Mouse (Mus musculus) kidney, embryonic 16.5 days (tissue): ENCODE results near the gene Gm10770. TPM values are rescaled to one million over a fixed set of nuclear protein-coding genes. Genes with fewer than 3 reads are reported as not detected.
A peak's percentile ranks its signal among the peaks of the same experiment; 100 is the strongest.
"Not testable (repeated sequence)": the region's sequence is repeated elsewhere in the genome, so short reads cannot be mapped to it uniquely, and the experiment has no call there.

ENCODE experiments used
- ATAC-seq: fragments of 200-750 bp; cut with Nextera tagmentation; 2 replicates; pipeline ENCODE4 v1.8.0; 2017; ENCODE audit warnings: moderate TSS enrichment; ENCODE audit not compliant: low FRiP score, low TSS enrichment
- H3K27ac ChIP-seq: fragments of 300-500 bp; sonication (generic); 2 replicates; pipeline ENCODE4 v1.5.1; 2014; ENCODE audit warnings: low read length
- H3K27me3 ChIP-seq: fragments of 300-500 bp; sonication (generic); 2 replicates; pipeline ENCODE4 v1.6.1; 2014; ENCODE audit warnings: low read length, control low read depth, mixed read lengths; ENCODE audit not compliant: insufficient read depth
- H3K36me3 ChIP-seq: fragments of 300-500 bp; sonication (generic); 2 replicates; pipeline ENCODE4 v1.6.1; 2014; ENCODE audit warnings: low read length, control low read depth, mixed read lengths; ENCODE audit not compliant: insufficient read depth
- H3K4me1 ChIP-seq: fragments of 300-500 bp; sonication (generic); 2 replicates; pipeline ENCODE4 v1.6.1; 2014; ENCODE audit warnings: low read length, control low read depth, mixed read lengths; ENCODE audit not compliant: insufficient read depth
- H3K4me2 ChIP-seq: fragments of 300-500 bp; sonication (generic); replicated peaks from 2 replicates; pipeline ENCODE4 v1.6.1; 2014; ENCODE audit warnings: low read depth, low read length
- H3K4me3 ChIP-seq: fragments of 300-500 bp; sonication (generic); 2 replicates; pipeline ENCODE4 v1.5.1; 2014; ENCODE audit warnings: mild to moderate bottlenecking, low read length
- H3K9ac ChIP-seq: fragments of 300-500 bp; sonication (generic); replicated peaks from 2 replicates; pipeline ENCODE4 v1.6.1; 2014; ENCODE audit warnings: low read length
- H3K9me3 ChIP-seq: fragments of 300-500 bp; sonication (generic); 2 replicates; pipeline ENCODE4 v1.6.1; 2016; ENCODE audit warnings: low read length, control low read depth
- WGBS: fragments of 180-500 bp; shearing (Covaris S2); extraction: QIAGEN DNeasy Blood & Tissue Kit; methylation state at CpG from one replicate; pipeline ENCODE4 v1.1.7; 2014; 5-methylcytosine and 5-hydroxymethylcytosine counted together
- polyA plus RNA-seq: library from polyadenylated mRNA; unstranded; fragments of >200 nt; fragmentation: Nextera tagmentation; extraction: Ambion mirVana; gene quantifications from 2 replicates; pipeline ENCODE4 v1.2.1, GENCODE M21; 2015

Gene Gm10770
- polyA plus RNA-seq, result not detected in 2 replicates

GRCm38 (mm10) chr2:150179579-150179978, at the start of gene Gm10770:
Gm10770 (minus strand) TSS chr2:150179679.
- not testable (repeated sequence) for H3K27ac ChIP-seq, H3K36me3 ChIP-seq, H3K4me2 ChIP-seq, H3K9ac ChIP-seq, H3K27me3 ChIP-seq, H3K4me1 ChIP-seq, H3K4me3 ChIP-seq, H3K9me3 ChIP-seq, ATAC-seq
- 76% methylated on average over 4 of the region's 4 CpGs for WGBS

- not testable (repeated sequence) for H3K36me3 ChIP-seq, H3K27ac ChIP-seq, H3K9ac ChIP-seq, ATAC-seq, H3K4me2 ChIP-seq, H3K4me1 ChIP-seq, H3K27me3 ChIP-seq, H3K9me3 ChIP-seq, H3K4me3 ChIP-seq
These were observed 43.8 kb upstream of the Gm10770 start for GRCm38 (mm10) chr2:150223263-150223662.

GRCm38 (mm10) chr2:150218363-150218725, 38.9 kb upstream of the Gm10770 start:
- not testable (repeated sequence) for H3K9me3 ChIP-seq, H3K36me3 ChIP-seq, H3K4me1 ChIP-seq, H3K27me3 ChIP-seq
- Histone ChIP-seq H3K9ac (peak overlapping the region; percentile 61), H3K27ac (0 out of 2 replicates have a peak overlapping the region, but pooled peaks have one; percentile 66), H3K4me3 (peak overlapping the region; percentile 49), H3K4me2 (peak overlapping the region; percentile 41)
- peak; percentile 21; the same call in 1 of the 2 replicates for ATAC-seq
- 2% methylated on average over 3 of the region's 4 CpGs for WGBS

GRCm38 (mm10) chr2:150217600-150218362, 38.3 kb upstream of the Gm10770 start, which contains the start of gene Zfp937:
Zfp937 (plus strand) TSS chr2:150218073.
- not testable (repeated sequence) for H3K4me1 ChIP-seq, H3K36me3 ChIP-seq, H3K9me3 ChIP-seq, H3K27me3 ChIP-seq
- peak within 1 kb of the TSS; percentile 41 for H3K4me2 ChIP-seq
- peak; percentile 100 for ATAC-seq
- 0% methylated on average over 15 of the region's 15 CpGs for WGBS
- 0 out of 2 replicates have a peak within 1 kb of the TSS, but pooled peaks have one; percentile 66 for H3K27ac ChIP-seq
- H3K9ac ChIP-seq, result peak within 1 kb of the TSS; percentile 61
- peak within 1 kb of the TSS; percentile 49 for H3K4me3 ChIP-seq

GRCm38 (mm10) chr2:150181570-150181999, 2.1 kb upstream of the Gm10770 start, which contains the start of gene Gm14139:
Gm14139 (plus strand) TSS chr2:150181755.
- H3K27me3 ChIP-seq, H3K36me3 ChIP-seq, H3K4me2 ChIP-seq, H3K4me3 ChIP-seq, ATAC-seq, H3K9me3 ChIP-seq, H3K9ac ChIP-seq, H3K4me1 ChIP-seq, H3K27ac ChIP-seq: not testable (repeated sequence)
- 81% methylated on average over 7 of the region's 7 CpGs for WGBS

- not testable (repeated sequence) for H3K27me3 ChIP-seq, H3K4me3 ChIP-seq, H3K36me3 ChIP-seq, H3K4me2 ChIP-seq, H3K9me3 ChIP-seq, H3K4me1 ChIP-seq, H3K9ac ChIP-seq, ATAC-seq, H3K27ac ChIP-seq
These were observed 1.6 kb upstream of the Gm10770 start for GRCm38 (mm10) chr2:150181046-150181445.

- H3K36me3 ChIP-seq, result no peaks in the 10 kb centered on the region
- H3K9me3 ChIP-seq, result peaks cover 10% of the 10 kb centered on the region
- ATAC-seq, result no peak
- no peak overlapping the region for H3K4me2 ChIP-seq
- H3K4me3 ChIP-seq, result no peak overlapping the region
- no peak overlapping the region for H3K9ac ChIP-seq
- no peaks in the 10 kb centered on the region for H3K27me3 ChIP-seq
- no peak overlapping the region for H3K27ac ChIP-seq
- H3K4me1 ChIP-seq, result no peaks in the 10 kb centered on the region
These were observed 5.6 kb downstream of the Gm10770 start for GRCm38 (mm10) chr2:150173833-150174232.

- no peak for ATAC-seq
- Histone ChIP-seq H3K4me1 (no peaks in the 10 kb centered on the region), H3K4me3 (no peak overlapping the region), H3K4me2 (no peak overlapping the region), H3K9ac (no peak overlapping the region), H3K36me3 (no peaks in the 10 kb centered on the region), H3K9me3 (no peaks in the 10 kb centered on the region), H3K27ac (no peak overlapping the region), H3K27me3 (no peaks in the 10 kb centered on the region)
These were observed 12.8 kb downstream of the Gm10770 start for GRCm38 (mm10) chr2:150166703-150167102.

GRCm38 (mm10) chr2:150136435-150136897, 43.0 kb downstream of the Gm10770 start, which contains the start of gene Zfp120:
Zfp120 (minus strand) TSS chr2:150136708.
- Histone ChIP-seq H3K9ac (peak within 1 kb of the TSS; percentile 90), H3K27me3 (no peaks in the 10 kb centered on the region), H3K4me3 (peak within 1 kb of the TSS; percentile 87), H3K4me2 (peak within 1 kb of the TSS; percentile 75), H3K9me3 (no peaks in the 10 kb centered on the region), H3K4me1 (peaks cover 5% of the 10 kb centered on the region; the same call in 1 of the 2 replicates), H3K27ac (peak within 1 kb of the TSS; percentile 73; the same call in 1 of the 2 replicates), H3K36me3 (peaks cover 11% of the 10 kb centered on the region)
- peak; percentile 100 for ATAC-seq
- whole genome bisulfite sequencing, result 0% methylated on average over 13 of the region's 13 CpGs

- Histone ChIP-seq H3K4me1 (peaks cover 5% of the 10 kb centered on the region; the same call in 1 of the 2 replicates), H3K36me3 (peaks cover 24% of the 10 kb centered on the region), H3K4me2 (no peak overlapping the region), H3K9me3 (peaks cover 14% of the 10 kb centered on the region), H3K9ac (no peak overlapping the region), H3K4me3 (no peak overlapping the region), H3K27ac (no peak overlapping the region), H3K27me3 (no peaks in the 10 kb centered on the region)
- no peak for ATAC-seq
- WGBS, result 89% methylated on average over 2 of the region's 2 CpGs
These were observed 46.7 kb downstream of the Gm10770 start for GRCm38 (mm10) chr2:150132773-150133172.
